ENCODE assay signal across 8 mouse cellular contexts in the genomic region with DNA sequence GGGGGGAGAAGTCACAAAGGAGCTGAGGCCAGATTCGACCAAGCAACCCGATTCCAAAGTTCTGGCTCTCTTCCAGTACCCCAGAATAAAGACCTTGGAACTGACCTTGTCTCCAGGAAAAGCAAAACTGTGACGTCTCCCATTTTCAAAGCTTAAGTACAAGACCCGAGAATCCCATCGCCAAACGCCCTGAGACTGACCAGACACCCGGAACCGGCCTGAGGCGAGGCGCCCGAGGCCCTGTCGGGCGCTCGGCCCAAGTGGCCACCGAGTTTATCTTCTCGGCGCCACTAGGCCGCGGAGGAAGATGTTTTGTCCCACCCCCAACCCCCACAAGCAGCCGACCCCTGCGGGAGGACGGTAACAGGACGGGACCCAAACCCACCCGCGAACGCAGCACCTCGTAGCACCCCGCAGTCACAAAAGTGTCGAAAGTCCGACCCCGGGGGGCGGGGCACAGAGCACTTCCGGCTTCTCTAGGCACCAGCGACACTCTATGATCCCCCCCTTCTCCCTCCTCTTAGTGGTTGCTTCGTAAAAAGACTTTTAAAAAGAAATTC. TPM values are rescaled to one million over a fixed set of nuclear protein-coding genes. Genes with fewer than 3 reads are reported as not detected.
DNase-seq lines count a peak whose midpoint lies in the region; ATAC-seq lines count a peak whose summit lies in the region.

TSS of gene Zkscan3 (minus strand) at position 469 of the 560 bp plus-strand sequence.

- ATAC-seq in common myeloid progenitor, adult 5-6 weeks (replicated peaks; ENCODE audit: low read depth, poor library complexity, severe bottlenecking), result peak; percentile 98
- peak; percentile 99 for ATAC-seq in megakaryocyte progenitor cell, adult 5-6 weeks (replicated peaks; ENCODE audit: poor library complexity)

- peak; percentile 87 for DNase-seq in ZHBTc4 (ENCODE audit: low read depth, low spot score)
- peak; percentile 74 for DNase-seq in gastrocnemius, adult 8-10 months (ENCODE audit: low spot score in 2 of 2)
- peak; percentile 18 for DNase-seq in hindlimb bud, embryonic 11.5 days (ENCODE audit: extremely low spot score, low read depth, low spot score)
- peak; percentile 57 to 59 for DNase-seq in left cerebral cortex, adult 8-10 months (ENCODE audit: low spot score in 2 of 2)
- peak; percentile 84 for DNase-seq in right cerebral cortex, postnatal 14 days
- peak; percentile 73 to 84 for DNase-seq in urinary bladder, postnatal 36 days (ENCODE audit: low spot score in 2 of 2)

RNA-seq across cellular contexts. Expression of gene Zkscan3, which starts in this region (rescaled TPM):
- 37.7 and 38.6 TPM in 2 replicates for total RNA-seq in common myeloid progenitor, adult 5-6 weeks (2017)
- 10 to 100 TPM; 11.5 to 13.3 (median 12.1) TPM for total RNA-seq in gastrocnemius, adult 8-10 months (2022)
- 10 to 100 TPM; 31.7 to 41.8 (median 35.8) TPM for total RNA-seq in left cerebral cortex, adult 8-10 months (2022)
- 39.4 and 51.9 TPM in 2 replicates for total RNA-seq in megakaryocyte progenitor cell, adult 5-6 weeks (2015)
- 26.9 and 33.7 TPM in 2 replicates for total RNA-seq in megakaryocyte progenitor cell, adult 5-6 weeks (2017)

Comparison
In these comparisons a context has a peak if more than half of its experiments do, and no peak if none do; other contexts are left out.
1. Peak in every context shown above with its lines: DNase-seq and ATAC-seq.
2. DNase-seq: peak in every context shown above with its lines; median percentile 87 in ZHBTc4; 84 in right cerebral cortex, postnatal 14 days; 78 in urinary bladder, postnatal 36 days; 74 in gastrocnemius, adult 8-10 months; 58 in left cerebral cortex, adult 8-10 months; 18 in hindlimb bud, embryonic 11.5 days.